Mouse (Mus musculus): ENCODE results near the gene Gm5741.
"Not testable (repeated sequence)": the region's sequence is repeated elsewhere in the genome, so short reads cannot be mapped to it uniquely, and the experiment has no call there.

The Gm5741 gene

GRCm38 (mm10) chr8:85067982-85068381 lies at the start of gene Gm5741:
Gene Gm5741 (minus strand): TSS chr8:85067982.
- no peak for DNase-seq (ENCODE audit: low read depth, low spot score)

- no peak for DNase-seq (ENCODE audit: low read depth, low spot score)
Measured at GRCm38 (mm10) chr8:85116984-85117383, 49.2 kb upstream of the Gm5741 start.

- DNase-seq (ENCODE audit: low read depth, low spot score) = no peak
Measured at GRCm38 (mm10) chr8:85115501-85115900, 47.7 kb upstream of the Gm5741 start.

- no peak for DNase-seq (ENCODE audit: low read depth, low spot score)
Measured at GRCm38 (mm10) chr8:85113241-85113640, 45.5 kb upstream of the Gm5741 start.

- DNase-seq (ENCODE audit: low read depth, low spot score) = no peak
Measured at GRCm38 (mm10) chr8:85100076-85100665, 32.4 kb upstream of the Gm5741 start.

GRCm38 (mm10) chr8:85096850-85097249 lies 29.1 kb upstream of the Gm5741 start:
- DNase-seq (ENCODE audit: low read depth, low spot score) = no peak

GRCm38 (mm10) chr8:85096196-85096595 lies 28.4 kb upstream of the Gm5741 start:
- DNase-seq (ENCODE audit: low read depth, low spot score) = no peak

GRCm38 (mm10) chr8:85095566-85095965 lies 27.8 kb upstream of the Gm5741 start:
- no peak for DNase-seq (ENCODE audit: low read depth, low spot score)

- no peak for DNase-seq (ENCODE audit: low read depth, low spot score)
Measured at GRCm38 (mm10) chr8:85095051-85095450, 27.3 kb upstream of the Gm5741 start.

- no peak for DNase-seq (ENCODE audit: low read depth, low spot score)
Measured at GRCm38 (mm10) chr8:85091526-85092090, 23.8 kb upstream of the Gm5741 start.

GRCm38 (mm10) chr8:85090856-85091255 lies 23.1 kb upstream of the Gm5741 start:
- DNase-seq (ENCODE audit: low read depth, low spot score) = no peak

GRCm38 (mm10) chr8:85088771-85089170 lies 21.0 kb upstream of the Gm5741 start:
- DNase-seq (ENCODE audit: low read depth, low spot score) = no peak

GRCm38 (mm10) chr8:85086238-85086637 lies 18.5 kb upstream of the Gm5741 start:
- DNase-seq (ENCODE audit: low read depth, low spot score) = no peak

- DNase-seq (ENCODE audit: low read depth, low spot score) = no peak
Measured at GRCm38 (mm10) chr8:85084633-85085032, 16.9 kb upstream of the Gm5741 start.

- peak; percentile 85 for DNase-seq (ENCODE audit: low read depth, low spot score)
Measured at GRCm38 (mm10) chr8:85083108-85083813, 15.5 kb upstream of the Gm5741 start, which contains the start of gene Man2b1. Gene Man2b1 (plus strand): TSS chr8:85083270.

- DNase-seq (ENCODE audit: low read depth, low spot score) = not testable (repeated sequence)
Measured at GRCm38 (mm10) chr8:85082169-85082568, 14.4 kb upstream of the Gm5741 start.

GRCm38 (mm10) chr8:85081216-85081555 lies 13.4 kb upstream of the Gm5741 start, which contains the start of gene Wdr83:
Gene Wdr83 (minus strand): TSS chr8:85081306.
- DNase-seq (ENCODE audit: low read depth, low spot score) = no peak

- peak; percentile 82 for DNase-seq (ENCODE audit: low read depth, low spot score)
Measured at GRCm38 (mm10) chr8:85080532-85081215, 12.9 kb upstream of the Gm5741 start, which contains the start of gene Wdr83os. Gene Wdr83os (plus strand): TSS chr8:85080740.

- DNase-seq (ENCODE audit: low read depth, low spot score) = no peak
Measured at GRCm38 (mm10) chr8:85080214-85080531, 12.4 kb upstream of the Gm5741 start.

GRCm38 (mm10) chr8:85076993-85077392 lies 9.2 kb upstream of the Gm5741 start:
- DNase-seq (ENCODE audit: low read depth, low spot score) = peak; percentile 77

- DNase-seq (ENCODE audit: low read depth, low spot score) = no peak
Measured at GRCm38 (mm10) chr8:85076001-85076400, 8.2 kb upstream of the Gm5741 start.

GRCm38 (mm10) chr8:85074617-85075016 lies 6.8 kb upstream of the Gm5741 start:
- no peak for DNase-seq (ENCODE audit: low read depth, low spot score)
